Mouse (Mus musculus) bone marrow macrophage, adult 2 months (primary cell): ENCODE results near the gene Fto.

Experiments used
- CTCF ChIP-seq: IDR thresholded peaks from 2 replicates; pipeline ENCODE4 v1.5.1; 2012; ENCODE audit warnings: low read depth, mild to moderate bottlenecking, low read length, moderate library complexity
- POLR2A ChIP-seq: IDR thresholded peaks from 2 replicates; pipeline ENCODE4 v1.6.1; 2012; ENCODE audit warnings: mild to moderate bottlenecking, low read depth, low read length, borderline replicate concordance

DNA sequence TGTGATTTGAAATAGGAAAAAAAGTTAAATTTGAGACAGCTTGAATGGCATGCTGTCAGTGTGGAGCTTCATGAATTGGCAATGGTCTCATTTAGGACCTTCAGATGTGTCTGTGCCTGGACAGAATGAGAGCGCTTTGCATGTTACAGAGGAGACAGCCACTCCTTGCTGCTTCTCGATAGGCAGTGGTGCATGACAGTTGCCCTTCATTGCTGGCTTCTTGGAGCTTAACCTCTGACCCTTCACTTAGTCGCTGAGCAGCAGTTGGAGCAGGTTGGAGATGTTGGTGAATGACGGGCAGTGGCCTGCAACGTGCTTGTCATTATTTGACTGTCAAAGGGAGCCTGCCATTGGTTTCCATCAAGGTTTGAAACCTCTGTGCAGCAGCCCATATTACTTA lies 28.9 kb downstream of the Fto start:
- no peak for TF ChIP-seq CTCF
- TF ChIP-seq POLR2A: no peak
